Mouse (Mus musculus): ENCODE data around the gene Cda. TPM values are rescaled to one million over a fixed set of nuclear protein-coding genes. Genes with fewer than 3 reads are reported as not detected.

The Cda gene
- polyA plus RNA-seq, 1 experiment from 2014 or later: 5.7 TPM

- no peak for ATAC-seq (ENCODE audit: insufficient number of reproducible peaks, insufficient read depth, low FRiP score, low TSS enrichment)
- H3K4me1 ChIP-seq: no peaks in the 10 kb centered on the region
- WGBS: 79% methylated on average over 9 of the region's 9 CpGs
- H3K9ac ChIP-seq: no peak overlapping the region
- no peaks in the 10 kb centered on the region for H3K9me3 ChIP-seq
- no peaks in the 10 kb centered on the region for H3K27me3 ChIP-seq
- H3K36me3 ChIP-seq: no peaks in the 10 kb centered on the region
- no peak overlapping the region for H3K4me2 ChIP-seq (replicated peaks)
- no peak overlapping the region for H3K27ac ChIP-seq
- no peak overlapping the region for H3K4me3 ChIP-seq
Measured at GRCm38 (mm10) chr4:138344891-138345545, 22.8 kb downstream of the Cda start.

GRCm38 (mm10) chr4:138343341-138343837 lies 24.4 kb downstream of the Cda start:
- no peak for ATAC-seq (ENCODE audit: insufficient number of reproducible peaks, insufficient read depth, low FRiP score, low TSS enrichment)
- Histone ChIP-seq H3K4me1 (no peaks in the 10 kb centered on the region), H3K27ac (no peak overlapping the region), H3K4me2 (replicated peaks) (no peak overlapping the region), H3K9me3 (no peaks in the 10 kb centered on the region), H3K9ac (no peak overlapping the region), H3K27me3 (no peaks in the 10 kb centered on the region), H3K36me3 (no peaks in the 10 kb centered on the region), H3K4me3 (no peak overlapping the region)
- WGBS: 76% methylated on average over 10 of the region's 10 CpGs

GRCm38 (mm10) chr4:138342778-138343177 lies 25.0 kb downstream of the Cda start:
- Histone ChIP-seq H3K9ac (no peak overlapping the region), H3K4me3 (no peak overlapping the region), H3K27me3 (no peaks in the 10 kb centered on the region), H3K27ac (no peak overlapping the region), H3K36me3 (no peaks in the 10 kb centered on the region), H3K9me3 (no peaks in the 10 kb centered on the region), H3K4me2 (replicated peaks) (no peak overlapping the region), H3K4me1 (no peaks in the 10 kb centered on the region)
- no peak for ATAC-seq (ENCODE audit: insufficient number of reproducible peaks, insufficient read depth, low FRiP score, low TSS enrichment)
- WGBS: 80% methylated on average over 6 of the region's 6 CpGs

- Histone ChIP-seq H3K27ac (no peak overlapping the region), H3K9me3 (no peaks in the 10 kb centered on the region), H3K36me3 (no peaks in the 10 kb centered on the region), H3K4me2 (replicated peaks) (no peak overlapping the region), H3K4me1 (no peaks in the 10 kb centered on the region), H3K9ac (no peak overlapping the region), H3K27me3 (no peaks in the 10 kb centered on the region), H3K4me3 (no peak overlapping the region)
- no peak for ATAC-seq (ENCODE audit: insufficient number of reproducible peaks, insufficient read depth, low FRiP score, low TSS enrichment)
- 80% methylated on average over 7 of the region's 7 CpGs for WGBS
Measured at GRCm38 (mm10) chr4:138342048-138342447, 25.7 kb downstream of the Cda start.

- H3K9me3 ChIP-seq: no peaks in the 10 kb centered on the region
- no peaks in the 10 kb centered on the region for H3K4me1 ChIP-seq
- no peak for ATAC-seq (ENCODE audit: insufficient number of reproducible peaks, insufficient read depth, low FRiP score, low TSS enrichment)
- H3K9ac ChIP-seq: no peak overlapping the region
- H3K4me3 ChIP-seq: no peak overlapping the region
- 61% methylated on average over 8 of the region's 8 CpGs for WGBS
- no peaks in the 10 kb centered on the region for H3K27me3 ChIP-seq
- H3K36me3 ChIP-seq: no peaks in the 10 kb centered on the region
- H3K27ac ChIP-seq: no peak overlapping the region
- H3K4me2 ChIP-seq (replicated peaks): no peak overlapping the region
Measured at GRCm38 (mm10) chr4:138341393-138341792, 26.4 kb downstream of the Cda start.

GRCm38 (mm10) chr4:138339963-138340362 lies 27.8 kb downstream of the Cda start:
- Histone ChIP-seq H3K9me3 (no peaks in the 10 kb centered on the region), H3K4me1 (no peaks in the 10 kb centered on the region), H3K4me2 (replicated peaks) (no peak overlapping the region), H3K4me3 (no peak overlapping the region), H3K9ac (no peak overlapping the region), H3K27ac (no peak overlapping the region), H3K36me3 (no peaks in the 10 kb centered on the region), H3K27me3 (no peaks in the 10 kb centered on the region)
- 27% methylated on average over 4 of the region's 4 CpGs for WGBS
- ATAC-seq (ENCODE audit: insufficient number of reproducible peaks, insufficient read depth, low FRiP score, low TSS enrichment): no peak

GRCm38 (mm10) chr4:138337341-138337740 lies 30.5 kb downstream of the Cda start:
- Histone ChIP-seq H3K4me2 (replicated peaks) (no peak overlapping the region), H3K4me3 (no peak overlapping the region), H3K9ac (no peak overlapping the region), H3K4me1 (no peaks in the 10 kb centered on the region), H3K27me3 (peaks cover 7% of the 10 kb centered on the region; the same call in 1 of the 2 replicates), H3K27ac (no peak overlapping the region), H3K36me3 (no peaks in the 10 kb centered on the region), H3K9me3 (no peaks in the 10 kb centered on the region)
- ATAC-seq (ENCODE audit: insufficient number of reproducible peaks, insufficient read depth, low FRiP score, low TSS enrichment): no peak
- WGBS: 75% methylated on average over 9 of the region's 9 CpGs

GRCm38 (mm10) chr4:138336876-138337275 lies 30.9 kb downstream of the Cda start:
- Histone ChIP-seq H3K4me3 (no peak overlapping the region), H3K4me1 (no peaks in the 10 kb centered on the region), H3K36me3 (no peaks in the 10 kb centered on the region), H3K27ac (no peak overlapping the region), H3K4me2 (replicated peaks) (no peak overlapping the region), H3K9ac (no peak overlapping the region), H3K9me3 (no peaks in the 10 kb centered on the region), H3K27me3 (peaks cover 9% of the 10 kb centered on the region)
- 70% methylated on average over 5 of the region's 5 CpGs for WGBS
- no peak for ATAC-seq (ENCODE audit: insufficient number of reproducible peaks, insufficient read depth, low FRiP score, low TSS enrichment)

GRCm38 (mm10) chr4:138335648-138336047 lies 32.1 kb downstream of the Cda start:
- H3K9me3 ChIP-seq: no peaks in the 10 kb centered on the region
- H3K9ac ChIP-seq: no peak overlapping the region
- H3K27ac ChIP-seq: no peak overlapping the region
- no peak overlapping the region for H3K4me3 ChIP-seq
- 88% methylated on average over 6 of the region's 6 CpGs for WGBS
- H3K36me3 ChIP-seq: no peaks in the 10 kb centered on the region
- peaks cover 20% of the 10 kb centered on the region for H3K27me3 ChIP-seq
- ATAC-seq (ENCODE audit: insufficient number of reproducible peaks, insufficient read depth, low FRiP score, low TSS enrichment): no peak
- H3K4me1 ChIP-seq: no peaks in the 10 kb centered on the region
- H3K4me2 ChIP-seq (replicated peaks): no peak overlapping the region

- Histone ChIP-seq H3K27ac (no peak overlapping the region), H3K9ac (no peak overlapping the region), H3K4me2 (replicated peaks) (no peak overlapping the region), H3K9me3 (no peaks in the 10 kb centered on the region), H3K36me3 (no peaks in the 10 kb centered on the region), H3K27me3 (peaks cover 20% of the 10 kb centered on the region), H3K4me1 (no peaks in the 10 kb centered on the region), H3K4me3 (no peak overlapping the region)
- no peak for ATAC-seq (ENCODE audit: insufficient number of reproducible peaks, insufficient read depth, low FRiP score, low TSS enrichment)
- WGBS: 79% methylated on average over 12 of the region's 12 CpGs
Measured at GRCm38 (mm10) chr4:138335036-138335435, 32.8 kb downstream of the Cda start.

GRCm38 (mm10) chr4:138333135-138333534 lies 34.7 kb downstream of the Cda start:
- Histone ChIP-seq H3K36me3 (no peaks in the 10 kb centered on the region), H3K4me3 (no peak overlapping the region), H3K27ac (no peak overlapping the region), H3K9me3 (no peaks in the 10 kb centered on the region), H3K4me2 (replicated peaks) (no peak overlapping the region), H3K27me3 (peaks cover 20% of the 10 kb centered on the region), H3K4me1 (no peaks in the 10 kb centered on the region), H3K9ac (no peak overlapping the region)
- WGBS: 78% methylated on average over 4 of the region's 4 CpGs
- no peak for ATAC-seq (ENCODE audit: insufficient number of reproducible peaks, insufficient read depth, low FRiP score, low TSS enrichment)

GRCm38 (mm10) chr4:138331647-138332046 lies 36.1 kb downstream of the Cda start:
- WGBS: 83% methylated on average over 9 of the region's 9 CpGs
- no peak overlapping the region for H3K27ac ChIP-seq
- ATAC-seq (ENCODE audit: insufficient number of reproducible peaks, insufficient read depth, low FRiP score, low TSS enrichment): no peak

More at GRCm38 (mm10) chr4:138331647-138332046, 36.1 kb downstream of the Cda start:
- H3K36me3 ChIP-seq: no peaks in the 10 kb centered on the region
- peaks cover 20% of the 10 kb centered on the region for H3K27me3 ChIP-seq
- no peaks in the 10 kb centered on the region for H3K9me3 ChIP-seq
- H3K4me1 ChIP-seq: no peaks in the 10 kb centered on the region
- H3K9ac ChIP-seq: no peak overlapping the region
- no peak overlapping the region for H3K4me2 ChIP-seq (replicated peaks)
- no peak overlapping the region for H3K4me3 ChIP-seq

All from embryonic facial prominence, embryonic 12.5 days (tissue).